Mouse (Mus musculus) cortical plate, adult 2 months (tissue): ENCODE measurements at regions not wholly inside any gene's neighbourhood (a gene's known extent, or its start where the extent isn't known, plus 50 kb on each side); places are given as distances from the start of the nearest gene placed in this dataset.

ENCODE experiments used
- CTCF ChIP-seq: fragments of 200-500 bp; IDR thresholded peaks from 2 replicates; pipeline ENCODE4 v1.5.1; 2011; ENCODE audit warnings: mild to moderate bottlenecking, control low read depth, low read length; ENCODE audit not compliant: insufficient read depth; ENCODE audit errors: extremely low read depth
- POLR2A ChIP-seq: fragments of 200-500 bp; IDR thresholded peaks from 2 replicates; pipeline ENCODE4 v1.6.1; 2011; ENCODE audit warnings: mild to moderate bottlenecking, low read length, control low read depth; ENCODE audit not compliant: insufficient read depth; ENCODE audit errors: extremely low read depth

- TF ChIP-seq POLR2A: no peak
- no peak for TF ChIP-seq CTCF
These were observed 264.3 kb downstream of the Gadd45g start for GRCm38 (mm10) chr13:52110750-52111149.
